Comparison of ENCODE assay signal across 21 mouse cellular contexts in genomic region chr14:122081308-122081707, GRCm38 (mm10). TPM values are rescaled to one million over a fixed set of nuclear protein-coding genes. Genes with fewer than 3 reads are reported as not detected.
"Had no signal": no experiment of that assay in that cellular context is flagged by ENCODE, and none has a peak within 500 bp of the region (broad histone marks: within the 10 kb centered on the region; RNA-seq: fewer than 3 reads in every experiment).

No protein-coding gene starts in this region.

- H3K9ac ChIP-seq: lung, embryonic 14.5 days; midbrain, embryonic 12.5 days; neural tube, embryonic 13.5 days; neural tube, embryonic 15.5 days had no signal

- H3K4me2 ChIP-seq: lung, embryonic 14.5 days; midbrain, embryonic 12.5 days; neural tube, embryonic 13.5 days; neural tube, embryonic 15.5 days had no signal

- H3K9me3 ChIP-seq: midbrain, embryonic 12.5 days; neural tube, embryonic 15.5 days had no signal

- H3K27me3 ChIP-seq: midbrain, embryonic 12.5 days; neural tube, embryonic 13.5 days; neural tube, embryonic 15.5 days had no signal

- H3K4me1 ChIP-seq: midbrain, embryonic 10.5 days; midbrain, embryonic 12.5 days; neural tube, embryonic 13.5 days; neural tube, embryonic 15.5 days had no signal

- H3K4me3 ChIP-seq: midbrain, embryonic 10.5 days; midbrain, embryonic 12.5 days; myocyte; neural tube, embryonic 13.5 days; neural tube, embryonic 15.5 days had no signal

- H3K36me3 ChIP-seq: midbrain, embryonic 10.5 days; midbrain, embryonic 12.5 days; neural tube, embryonic 13.5 days; neural tube, embryonic 15.5 days had no signal

- ATAC-seq: midbrain, embryonic 16.5 days had no signal

- H3K27ac ChIP-seq: midbrain, embryonic 10.5 days; midbrain, embryonic 12.5 days; neural tube, embryonic 13.5 days; neural tube, embryonic 15.5 days had no signal

- DNase-seq: lung, adult 18-20 months; lung, embryonic 14.5 days; lung, postnatal 10 days; lung, postnatal 4 days; midbrain, embryonic 14.5 days; right cerebral cortex, postnatal 14 days; spleen, adult 18-20 months; thymus, adult 18-20 months; thymus, postnatal 14 days; thymus, postnatal 36 days had no signal

RNA-seq across cellular contexts. Expression of gene Timm8a2, which starts 46.8 kb away (rescaled TPM):
- total RNA-seq: megakaryocyte-erythroid progenitor cell, adult 5-6 weeks had no signal
- polyA plus RNA-seq: lung, embryonic 14.5 days; lung, embryonic 16.5 days; midbrain, embryonic 10.5 days; midbrain, embryonic 12.5 days; midbrain, embryonic 14.5 days; midbrain, embryonic 16.5 days; myocyte; neural tube, embryonic 11.5 days; neural tube, embryonic 13.5 days; neural tube, embryonic 15.5 days; stomach, embryonic 14.5 days; stomach, embryonic 16.5 days had no signal
